Mouse (Mus musculus): ENCODE measurements around the gene Astl. TPM values are rescaled to one million over a fixed set of nuclear protein-coding genes. Genes with fewer than 3 reads are reported as not detected.

Gene Astl
- polyA plus RNA-seq, 1 experiment from 2014 or later = not detected

GRCm38 (mm10) chr2:127307179-127307578 lies 31.3 kb upstream of the Astl start:
- H3K27me3 ChIP-seq (ENCODE audit: control insufficient read depth, insufficient read depth, low read length) = no peaks in the 10 kb centered on the region
- WGBS (ENCODE audit: insufficient replicate concordance) = 39% methylated on average over 3 of the region's 3 CpGs
- H3K4me1 ChIP-seq (ENCODE audit: control insufficient read depth, insufficient read depth, low read length) = no peaks in the 10 kb centered on the region
- no peak overlapping the region for H3K9ac ChIP-seq (ENCODE audit: low read depth, low read length)
- no peak overlapping the region for H3K4me3 ChIP-seq (ENCODE audit: low read depth, low read length)
- no peak for ATAC-seq (replicated peaks; ENCODE audit: insufficient number of reproducible peaks, low FRiP score, low TSS enrichment)
- H3K4me2 ChIP-seq = no peak overlapping the region
- H3K36me3 ChIP-seq (ENCODE audit: control insufficient read depth, insufficient read depth, low read length) = no peaks in the 10 kb centered on the region
- H3K27ac ChIP-seq (ENCODE audit: low read depth, low read length) = no peak overlapping the region
- no peaks in the 10 kb centered on the region for H3K9me3 ChIP-seq (replicated peaks; ENCODE audit: control insufficient read depth, low read length)

GRCm38 (mm10) chr2:127308660-127309059 lies 29.8 kb upstream of the Astl start:
- no peaks in the 10 kb centered on the region for H3K9me3 ChIP-seq (replicated peaks; ENCODE audit: control insufficient read depth, low read length)
- H3K27me3 ChIP-seq (ENCODE audit: control insufficient read depth, insufficient read depth, low read length) = no peaks in the 10 kb centered on the region
- no peaks in the 10 kb centered on the region for H3K36me3 ChIP-seq (ENCODE audit: control insufficient read depth, insufficient read depth, low read length)
- H3K4me1 ChIP-seq (ENCODE audit: control insufficient read depth, insufficient read depth, low read length) = peaks cover under 1% of the 10 kb centered on the region; the same call in 1 of the 2 replicates
- no peak for ATAC-seq (replicated peaks; ENCODE audit: insufficient number of reproducible peaks, low FRiP score, low TSS enrichment)
- H3K4me3 ChIP-seq (ENCODE audit: low read depth, low read length) = no peak overlapping the region
- H3K4me2 ChIP-seq = no peak overlapping the region
- no peak overlapping the region for H3K9ac ChIP-seq (ENCODE audit: low read depth, low read length)
- 89% methylated on average over 2 of the region's 2 CpGs for WGBS (ENCODE audit: insufficient replicate concordance)
- no peak overlapping the region for H3K27ac ChIP-seq (ENCODE audit: low read depth, low read length)

GRCm38 (mm10) chr2:127310246-127310645 lies 28.2 kb upstream of the Astl start:
- no peaks in the 10 kb centered on the region for H3K9me3 ChIP-seq (replicated peaks; ENCODE audit: control insufficient read depth, low read length)
- H3K4me1 ChIP-seq (ENCODE audit: control insufficient read depth, insufficient read depth, low read length) = peaks cover 2% of the 10 kb centered on the region; the same call in 1 of the 2 replicates
- H3K4me2 ChIP-seq = no peak overlapping the region
- no peaks in the 10 kb centered on the region for H3K36me3 ChIP-seq (ENCODE audit: control insufficient read depth, insufficient read depth, low read length)
- no peak overlapping the region for H3K9ac ChIP-seq (ENCODE audit: low read depth, low read length)
- H3K4me3 ChIP-seq (ENCODE audit: low read depth, low read length) = no peak overlapping the region
- H3K27me3 ChIP-seq (ENCODE audit: control insufficient read depth, insufficient read depth, low read length) = no peaks in the 10 kb centered on the region
- no peak for ATAC-seq (replicated peaks; ENCODE audit: insufficient number of reproducible peaks, low FRiP score, low TSS enrichment)
- H3K27ac ChIP-seq (ENCODE audit: low read depth, low read length) = no peak overlapping the region
- 42% methylated on average over 2 of the region's 2 CpGs for WGBS (ENCODE audit: insufficient replicate concordance)

GRCm38 (mm10) chr2:127310685-127311084 lies 27.8 kb upstream of the Astl start:
- no peak for ATAC-seq (replicated peaks; ENCODE audit: insufficient number of reproducible peaks, low FRiP score, low TSS enrichment)
- no peaks in the 10 kb centered on the region for H3K36me3 ChIP-seq (ENCODE audit: control insufficient read depth, insufficient read depth, low read length)
- no peaks in the 10 kb centered on the region for H3K27me3 ChIP-seq (ENCODE audit: control insufficient read depth, insufficient read depth, low read length)
- no peak overlapping the region for H3K4me3 ChIP-seq (ENCODE audit: low read depth, low read length)
- peaks cover 2% of the 10 kb centered on the region; the same call in 1 of the 2 replicates for H3K4me1 ChIP-seq (ENCODE audit: control insufficient read depth, insufficient read depth, low read length)
- H3K9me3 ChIP-seq (replicated peaks; ENCODE audit: control insufficient read depth, low read length) = no peaks in the 10 kb centered on the region
- H3K9ac ChIP-seq (ENCODE audit: low read depth, low read length) = no peak overlapping the region
- 84% methylated on average over 7 of the region's 7 CpGs for whole genome bisulfite sequencing (ENCODE audit: insufficient replicate concordance)
- no peak overlapping the region for H3K27ac ChIP-seq (ENCODE audit: low read depth, low read length)
- H3K4me2 ChIP-seq = no peak overlapping the region

GRCm38 (mm10) chr2:127311193-127311592 lies 27.2 kb upstream of the Astl start:
- no peak overlapping the region for H3K9ac ChIP-seq (ENCODE audit: low read depth, low read length)
- peaks cover 2% of the 10 kb centered on the region; the same call in 1 of the 2 replicates for H3K4me1 ChIP-seq (ENCODE audit: control insufficient read depth, insufficient read depth, low read length)
- H3K27me3 ChIP-seq (ENCODE audit: control insufficient read depth, insufficient read depth, low read length) = no peaks in the 10 kb centered on the region
- H3K9me3 ChIP-seq (replicated peaks; ENCODE audit: control insufficient read depth, low read length) = no peaks in the 10 kb centered on the region
- H3K4me2 ChIP-seq = no peak overlapping the region
- no peak for ATAC-seq (replicated peaks; ENCODE audit: insufficient number of reproducible peaks, low FRiP score, low TSS enrichment)
- no peak overlapping the region for H3K4me3 ChIP-seq (ENCODE audit: low read depth, low read length)
- H3K27ac ChIP-seq (ENCODE audit: low read depth, low read length) = no peak overlapping the region
- no peaks in the 10 kb centered on the region for H3K36me3 ChIP-seq (ENCODE audit: control insufficient read depth, insufficient read depth, low read length)
- 74% methylated on average over 1 of the region's 1 CpGs for WGBS (ENCODE audit: insufficient replicate concordance)

- Histone ChIP-seq H3K27ac (ENCODE audit: low read depth, low read length) (no peak overlapping the region), H3K4me1 (ENCODE audit: control insufficient read depth, insufficient read depth, low read length) (peaks cover 2% of the 10 kb centered on the region; the same call in 1 of the 2 replicates), H3K27me3 (ENCODE audit: control insufficient read depth, insufficient read depth, low read length) (no peaks in the 10 kb centered on the region), H3K9ac (ENCODE audit: low read depth, low read length) (no peak overlapping the region), H3K4me3 (ENCODE audit: low read depth, low read length) (no peak overlapping the region), H3K9me3 (replicated peaks; ENCODE audit: control insufficient read depth, low read length) (no peaks in the 10 kb centered on the region), H3K36me3 (ENCODE audit: control insufficient read depth, insufficient read depth, low read length) (no peaks in the 10 kb centered on the region), H3K4me2 (no peak overlapping the region)
- no peak for ATAC-seq (replicated peaks; ENCODE audit: insufficient number of reproducible peaks, low FRiP score, low TSS enrichment)
- 82% methylated on average over 4 of the region's 4 CpGs for WGBS (ENCODE audit: insufficient replicate concordance)
Observed at GRCm38 (mm10) chr2:127312801-127313200, 25.6 kb upstream of the Astl start.

GRCm38 (mm10) chr2:127313878-127314277 lies 24.6 kb upstream of the Astl start:
- WGBS (ENCODE audit: insufficient replicate concordance) = 66% methylated on average over 4 of the region's 4 CpGs
- peak overlapping the region; percentile 85 for H3K27ac ChIP-seq (ENCODE audit: low read depth, low read length)

GRCm38 (mm10) chr2:127314467-127315154 lies 23.8 kb upstream of the Astl start:
- Histone ChIP-seq H3K4me2 (no peak overlapping the region), H3K4me3 (ENCODE audit: low read depth, low read length) (no peak overlapping the region), H3K27ac (ENCODE audit: low read depth, low read length) (peak overlapping the region; percentile 85), H3K9me3 (replicated peaks; ENCODE audit: control insufficient read depth, low read length) (no peaks in the 10 kb centered on the region), H3K4me1 (ENCODE audit: control insufficient read depth, insufficient read depth, low read length) (peaks cover 2% of the 10 kb centered on the region; the same call in 1 of the 2 replicates), H3K36me3 (ENCODE audit: control insufficient read depth, insufficient read depth, low read length) (no peaks in the 10 kb centered on the region), H3K9ac (ENCODE audit: low read depth, low read length) (no peak overlapping the region), H3K27me3 (ENCODE audit: control insufficient read depth, insufficient read depth, low read length) (no peaks in the 10 kb centered on the region)
- peak; percentile 82 for ATAC-seq (replicated peaks; ENCODE audit: insufficient number of reproducible peaks, low FRiP score, low TSS enrichment)
- 45% methylated on average over 6 of the region's 6 CpGs for WGBS (ENCODE audit: insufficient replicate concordance)

More at GRCm38 (mm10) chr2:127313878-127314277, 24.6 kb upstream of the Astl start:
- Histone ChIP-seq H3K9me3 (replicated peaks; ENCODE audit: control insufficient read depth, low read length) (no peaks in the 10 kb centered on the region), H3K4me3 (ENCODE audit: low read depth, low read length) (no peak overlapping the region), H3K9ac (ENCODE audit: low read depth, low read length) (no peak overlapping the region), H3K4me1 (ENCODE audit: control insufficient read depth, insufficient read depth, low read length) (peaks cover 2% of the 10 kb centered on the region; the same call in 1 of the 2 replicates), H3K4me2 (no peak overlapping the region), H3K27me3 (ENCODE audit: control insufficient read depth, insufficient read depth, low read length) (no peaks in the 10 kb centered on the region), H3K36me3 (ENCODE audit: control insufficient read depth, insufficient read depth, low read length) (no peaks in the 10 kb centered on the region)
- ATAC-seq (replicated peaks; ENCODE audit: insufficient number of reproducible peaks, low FRiP score, low TSS enrichment) = no peak

- 76% methylated on average over 1 of the region's 1 CpGs for WGBS (ENCODE audit: insufficient replicate concordance)
- no peak overlapping the region for H3K27ac ChIP-seq (ENCODE audit: low read depth, low read length)
- no peak; the same call in 1 of the 2 replicates for ATAC-seq (replicated peaks; ENCODE audit: insufficient number of reproducible peaks, low FRiP score, low TSS enrichment)
Observed at GRCm38 (mm10) chr2:127315155-127315470, 23.3 kb upstream of the Astl start.

More at GRCm38 (mm10) chr2:127315155-127315470, 23.3 kb upstream of the Astl start:
- no peak overlapping the region for H3K4me3 ChIP-seq (ENCODE audit: low read depth, low read length)
- no peaks in the 10 kb centered on the region for H3K27me3 ChIP-seq (ENCODE audit: control insufficient read depth, insufficient read depth, low read length)
- no peaks in the 10 kb centered on the region for H3K9me3 ChIP-seq (replicated peaks; ENCODE audit: control insufficient read depth, low read length)
- no peak overlapping the region for H3K9ac ChIP-seq (ENCODE audit: low read depth, low read length)
- peaks cover 2% of the 10 kb centered on the region; the same call in 1 of the 2 replicates for H3K4me1 ChIP-seq (ENCODE audit: control insufficient read depth, insufficient read depth, low read length)
- no peak overlapping the region for H3K4me2 ChIP-seq
- no peaks in the 10 kb centered on the region for H3K36me3 ChIP-seq (ENCODE audit: control insufficient read depth, insufficient read depth, low read length)

All from heart, embryonic 11.5 days (tissue).